Mouse (Mus musculus) liver, embryonic 15.5 days (tissue): Measurements from ENCODE around the gene M6pr. TPM values are rescaled to one million over a fixed set of nuclear protein-coding genes. Genes with fewer than 3 reads are reported as not detected.

Experiments
- ATAC-seq: fragments of 200-750 bp; cut with Nextera tagmentation; 2 replicates; pipeline ENCODE4 v1.8.0; 2017; ENCODE audit warnings: moderate number of reproducible peaks, mild to moderate bottlenecking, moderate library complexity; ENCODE audit not compliant: insufficient read depth
- H3K27ac ChIP-seq: fragments of 300-500 bp; sonication (generic); replicated peaks from 2 replicates; pipeline ENCODE4 v1.5.1; 2015; ENCODE audit warnings: mild to moderate bottlenecking, inconsistent platforms
- H3K27me3 ChIP-seq: fragments of 300-500 bp; sonication (generic); 2 replicates; pipeline ENCODE4 v1.6.1; 2015; ENCODE audit warnings: mild to moderate bottlenecking, inconsistent platforms
- H3K36me3 ChIP-seq: fragments of 300-500 bp; sonication (generic); replicated peaks from 2 replicates; pipeline ENCODE4 v1.6.1; 2015; ENCODE audit warnings: moderate library complexity, mild to moderate bottlenecking, inconsistent platforms
- H3K4me1 ChIP-seq: fragments of 300-500 bp; sonication (generic); replicated peaks from 2 replicates; pipeline ENCODE4 v1.6.1; 2015; ENCODE audit warnings: inconsistent platforms
- H3K4me2 ChIP-seq: fragments of 300-500 bp; sonication (generic); 2 replicates; pipeline ENCODE4 v1.6.1; 2015; ENCODE audit warnings: moderate library complexity, mild to moderate bottlenecking, inconsistent platforms
- H3K4me3 ChIP-seq: fragments of 300-500 bp; sonication (generic); replicated peaks from 2 replicates; pipeline ENCODE4 v1.5.1; 2015; ENCODE audit warnings: mild to moderate bottlenecking, inconsistent platforms
- H3K9ac ChIP-seq: fragments of 300-500 bp; sonication (generic); 2 replicates; pipeline ENCODE4 v1.6.1; 2015; ENCODE audit warnings: moderate library complexity, mild to moderate bottlenecking, inconsistent platforms
- H3K9me3 ChIP-seq: fragments of 300-500 bp; sonication (generic); replicated peaks from 2 replicates; pipeline ENCODE4 v1.6.1; 2016; ENCODE audit warnings: inconsistent platforms
- WGBS: fragments of 180-500 bp; shearing (Covaris S2); methylation state at CpG from one replicate; pipeline ENCODE4 v1.1.7; 2015; ENCODE audit warnings: mixed read lengths; ENCODE audit not compliant: insufficient replicate concordance; 5-methylcytosine and 5-hydroxymethylcytosine counted together
- polyA plus RNA-seq: library from polyadenylated mRNA; unstranded; fragments of >200 nt; fragmentation: Nextera tagmentation; extraction: Ambion mirVana; gene quantifications from 2 replicates; pipeline ENCODE4 v1.2.1, GENCODE M21; 2015

The M6pr gene
- polyA plus RNA-seq, 1 experiment from 2014 or later, result 85.3 TPM

GRCm38 (mm10) chr6:122366976-122367375 is 58.5 kb downstream of the M6pr start:
- H3K27me3 ChIP-seq, result no peaks in the 10 kb centered on the region
- H3K4me3 ChIP-seq, result no peak overlapping the region
- H3K27ac ChIP-seq, result no peak overlapping the region
- H3K9me3 ChIP-seq, result no peaks in the 10 kb centered on the region
- no peak overlapping the region for H3K4me2 ChIP-seq
- no peaks in the 10 kb centered on the region for H3K36me3 ChIP-seq
- no peak for ATAC-seq
- H3K9ac ChIP-seq, result no peak overlapping the region
- H3K4me1 ChIP-seq, result no peaks in the 10 kb centered on the region
- 39% methylated on average over 3 of the region's 3 CpGs for WGBS

Other genes with a start within 250 kb of the M6pr start
- gene Klrg1, start 25.8 kb upstream of the M6pr start, polyA plus RNA-seq, result not detected in 2 replicates
- 1.3 TPM in 2 replicates for gene Phc1, start 31.8 kb downstream of the M6pr start, polyA plus RNA-seq
- 0.26 and 0.41 TPM in 2 replicates for gene Rimklb, start 190.0 kb downstream of the M6pr start, polyA plus RNA-seq
- gene Mfap5, start 197.1 kb downstream of the M6pr start, polyA plus RNA-seq, result 0.84 and 0.86 TPM in 2 replicates
- not detected in 2 replicates for gene Aicda, start 245.1 kb downstream of the M6pr start, polyA plus RNA-seq